Mouse (Mus musculus) liver, embryonic 14.5 days (tissue): ENCODE results near the gene Brd3.

ENCODE experiments used
- CTCF ChIP-seq: IDR thresholded peaks from 2 replicates; pipeline ENCODE4 v1.5.1; 2016; ENCODE audit warnings: antibody characterized with exemption, low read depth, control low read depth
- EP300 ChIP-seq: IDR thresholded peaks from 2 replicates; pipeline ENCODE4 v1.6.1; 2016; ENCODE audit warnings: antibody characterized with exemption, low read depth

GRCm38 (mm10) chr2:27432599-27432998 is 74.9 kb downstream of the Brd3 start:
- TF ChIP-seq CTCF = no peak
- no peak for TF ChIP-seq EP300
